Mouse (Mus musculus) heart, postnatal 10 days (tissue): Measurements from ENCODE around the gene Adgrg1. TPM values are rescaled to one million over a fixed set of nuclear protein-coding genes. Genes with fewer than 3 reads are reported as not detected.
A peak's percentile ranks its signal among the peaks of the same experiment; 100 is the strongest.

Source experiments
- DNase-seq, 2 experiments: peaks; one replicate each; pipeline ENCODE4 v3.0.0; 2021
- intact Hi-C: fragments of 180-260 bp; cut with DNase I; formaldehyde crosslinking; loops from one replicate; pipeline ENCODE4 v1.15.1; 2025
- total RNA-seq, 2 experiments: library from RNA; stranded (reverse); gene quantifications; 2 replicates each; pipeline ENCODE4 v1.2.3; 2021

Adgrg1 gene
- total RNA-seq, 2 experiments from 2014 or later: 36.6 to 61.8 TPM

GRCm38 (mm10) chr8:94973270-94973669 lies 1.3 kb upstream of the Adgrg1 start:
- DNase-seq: no peak
- intact Hi-C loops: no loop called here

- DNase-seq: no peak
- intact Hi-C loops: no loop called here
Measured at GRCm38 (mm10) chr8:94973786-94974185, 765 bp upstream of the Adgrg1 start.

GRCm38 (mm10) chr8:94976651-94977417 lies 2.3 kb downstream of the Adgrg1 start:
- DNase-seq: no peak

GRCm38 (mm10) chr8:94978131-94978530 lies 3.6 kb downstream of the Adgrg1 start:
- intact Hi-C loops: no loop called here
- no peak for DNase-seq

More at GRCm38 (mm10) chr8:94976651-94977417, 2.3 kb downstream of the Adgrg1 start:
- intact Hi-C loops: no loop called here

- intact Hi-C loops: no loop called here
- no peak for DNase-seq
Measured at GRCm38 (mm10) chr8:94978593-94979319, 4.2 kb downstream of the Adgrg1 start.

GRCm38 (mm10) chr8:94980176-94980575 lies 5.6 kb downstream of the Adgrg1 start:
- intact Hi-C loops: no loop called here

GRCm38 (mm10) chr8:94980976-94981375 lies 6.4 kb downstream of the Adgrg1 start:
- intact Hi-C loops: no loop called here
- no peak for DNase-seq

More at GRCm38 (mm10) chr8:94980176-94980575, 5.6 kb downstream of the Adgrg1 start:
- DNase-seq: no peak

GRCm38 (mm10) chr8:94981848-94982247 lies 7.3 kb downstream of the Adgrg1 start:
- DNase-seq: no peak
- intact Hi-C loops: no loop called here

- no peak for DNase-seq
- intact Hi-C loops: no loop called here
Measured at GRCm38 (mm10) chr8:94983146-94983545, 8.6 kb downstream of the Adgrg1 start.

GRCm38 (mm10) chr8:94983881-94984516 lies 9.4 kb downstream of the Adgrg1 start:
- DNase-seq: peak; percentile 68 to 69
- intact Hi-C loops: no loop called here

- intact Hi-C loops: no loop called here
- no peak for DNase-seq
Measured at GRCm38 (mm10) chr8:94985023-94985422, 10.5 kb downstream of the Adgrg1 start.

- DNase-seq: peak in 1 of 2 experiments; percentile 61
- intact Hi-C loops: no loop called here
Measured at GRCm38 (mm10) chr8:94986676-94987075, 12.1 kb downstream of the Adgrg1 start.

- intact Hi-C loops: no loop called here
- no peak for DNase-seq
Measured at GRCm38 (mm10) chr8:94987553-94987952, 13.0 kb downstream of the Adgrg1 start.

- intact Hi-C loops: no loop called here
- DNase-seq: no peak
Measured at GRCm38 (mm10) chr8:94988619-94989018, 14.1 kb downstream of the Adgrg1 start.

GRCm38 (mm10) chr8:94989711-94990110 lies 15.2 kb downstream of the Adgrg1 start:
- intact Hi-C loops: no loop called here
- DNase-seq: no peak

- DNase-seq: no peak
- intact Hi-C loops: no loop called here
Measured at GRCm38 (mm10) chr8:94990598-94991453, 16.3 kb downstream of the Adgrg1 start.

- intact Hi-C loops: no loop called here
- DNase-seq: no peak
Measured at GRCm38 (mm10) chr8:94991454-94991994, 17.0 kb downstream of the Adgrg1 start.

GRCm38 (mm10) chr8:94992010-94992409 lies 17.5 kb downstream of the Adgrg1 start:
- DNase-seq: no peak
- intact Hi-C loops: no loop called here

GRCm38 (mm10) chr8:94992534-94992933 lies 18.0 kb downstream of the Adgrg1 start:
- DNase-seq: peak; percentile 73 to 83
- intact Hi-C loops: no loop called here

GRCm38 (mm10) chr8:94992996-94993724 lies 18.6 kb downstream of the Adgrg1 start:
- DNase-seq: no peak
- intact Hi-C loops: no loop called here
